Mouse (Mus musculus) lung, postnatal 0 days (tissue): ENCODE results near the gene Cplane1.

ENCODE experiments used
- CTCF ChIP-seq: IDR thresholded peaks from 2 replicates; pipeline ENCODE4 v1.5.1; 2016; ENCODE audit warnings: antibody characterized with exemption, mild to moderate bottlenecking
- EP300 ChIP-seq: IDR thresholded peaks from 2 replicates; pipeline ENCODE4 v1.6.1; 2016; ENCODE audit warnings: antibody characterized with exemption, mild to moderate bottlenecking, control low read depth

DNA sequence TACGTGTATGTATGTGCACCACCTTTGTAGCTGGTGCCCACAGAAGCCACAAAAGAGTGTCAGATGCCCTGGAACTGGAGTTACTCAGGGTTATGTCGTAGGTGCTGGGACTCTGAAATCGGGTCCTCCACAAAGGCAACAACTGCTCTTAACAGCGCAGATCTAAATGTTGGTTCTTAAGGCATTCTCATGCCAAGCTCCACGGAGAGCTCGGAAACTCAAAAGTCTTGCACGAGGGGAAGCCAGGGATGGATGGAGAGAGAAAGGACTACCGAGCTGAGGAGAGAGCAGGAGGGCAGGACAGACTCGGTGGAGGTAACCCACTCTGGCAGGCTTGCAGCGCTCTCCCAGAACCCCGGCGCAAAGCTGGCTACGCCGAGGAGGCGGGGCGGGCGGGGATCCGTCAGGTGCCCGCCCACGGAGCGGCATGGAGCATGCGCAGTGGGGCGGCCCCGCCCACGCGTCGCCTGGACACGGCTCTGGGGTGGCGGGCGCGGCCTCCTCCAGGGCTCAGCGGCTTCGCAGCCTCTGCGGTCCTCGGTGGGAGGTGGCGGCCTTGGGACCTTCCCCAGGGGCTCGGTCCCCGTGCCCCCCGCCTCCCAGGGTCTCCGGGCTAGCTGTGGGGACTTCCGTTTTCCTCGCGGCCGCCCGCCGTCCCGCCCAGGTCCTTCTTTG lies at the start of gene Cplane1:
- TF ChIP-seq CTCF (no peak), EP300 (no peak)
